Mouse (Mus musculus): ENCODE measurements around the gene Ankrd34a. TPM values are rescaled to one million over a fixed set of nuclear protein-coding genes. Genes with fewer than 3 reads are reported as not detected.

The Ankrd34a gene
- polyA plus RNA-seq, 1 experiment = 5.1 TPM

DNA sequence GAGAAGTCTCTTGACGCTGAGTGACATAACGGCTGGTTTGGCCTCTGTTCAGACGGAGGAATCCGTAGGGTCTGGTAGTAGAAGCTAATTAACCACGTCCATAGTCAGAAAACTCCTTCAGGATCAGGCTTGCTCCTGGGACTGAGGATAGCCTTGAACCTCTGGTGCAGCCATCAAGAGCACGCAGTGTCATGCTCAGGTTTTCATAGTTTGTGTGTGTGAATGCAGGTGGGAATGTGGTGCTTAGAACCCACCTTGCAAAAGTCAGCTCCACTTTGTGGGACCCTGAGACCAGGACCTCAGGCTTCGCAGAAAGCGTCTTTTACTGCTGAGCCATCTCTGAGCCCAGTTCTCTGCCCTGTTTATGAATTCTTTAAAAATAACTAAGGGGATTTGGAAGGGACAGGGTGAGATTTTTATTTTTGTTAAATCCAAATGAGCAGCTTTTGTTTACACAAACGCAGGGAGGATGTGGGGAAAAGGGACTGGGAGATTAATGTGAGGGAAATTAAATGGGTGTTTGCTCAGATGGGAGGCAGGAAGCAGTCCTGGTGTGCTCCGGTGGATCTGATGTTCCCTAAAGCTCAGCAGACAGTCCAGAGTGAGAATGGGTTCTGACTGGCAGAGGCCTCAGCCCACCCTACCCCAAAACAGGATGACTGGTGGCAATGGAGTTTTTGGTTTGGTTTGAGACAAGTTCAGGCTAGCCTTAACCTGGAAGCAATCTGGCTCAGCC, 34.3 kb upstream of the Ankrd34a start:
- no peak overlapping the region for H3K4me3 ChIP-seq (ENCODE audit: insufficient read depth, low read length)
- H3K27ac ChIP-seq (ENCODE audit: insufficient read depth, low read length) = no peak overlapping the region
- peaks cover 12% of the 10 kb centered on the region for H3K4me1 ChIP-seq (ENCODE audit: control insufficient read depth, insufficient read depth, low read length)

DNA sequence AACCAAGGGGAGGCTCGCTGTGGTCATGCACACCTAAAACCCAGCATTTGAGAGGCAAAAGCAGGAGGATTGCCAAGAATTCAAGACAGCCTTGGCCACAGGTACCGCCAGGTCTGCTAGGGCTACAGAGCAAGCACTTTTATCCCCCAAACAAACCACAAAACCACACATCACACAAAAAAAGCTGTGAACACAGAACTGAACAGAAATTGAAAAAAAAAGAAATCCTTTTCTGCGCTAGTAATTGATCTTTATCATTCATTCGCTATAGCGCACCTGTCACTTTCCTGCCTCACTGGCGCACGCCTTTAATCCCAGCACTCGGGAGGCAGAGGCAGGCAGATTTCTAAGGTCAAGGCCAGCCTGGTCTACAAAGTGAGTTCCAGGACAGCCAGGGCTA, 33.2 kb upstream of the Ankrd34a start:
- no peak overlapping the region for H3K27ac ChIP-seq (ENCODE audit: insufficient read depth, low read length)

More for the DNA sequence above, 34.3 kb upstream of the Ankrd34a start:
- TF ChIP-seq CTCF (IDR thresholded peaks at IDR 0.05; ENCODE audit: borderline replicate concordance, insufficient read depth, low read length) (no peak), POLR2A (IDR thresholded peaks at IDR 0.05; ENCODE audit: low read depth, low read length) (peak; percentile 43; the same call in 1 of the 2 replicates)

DNA sequence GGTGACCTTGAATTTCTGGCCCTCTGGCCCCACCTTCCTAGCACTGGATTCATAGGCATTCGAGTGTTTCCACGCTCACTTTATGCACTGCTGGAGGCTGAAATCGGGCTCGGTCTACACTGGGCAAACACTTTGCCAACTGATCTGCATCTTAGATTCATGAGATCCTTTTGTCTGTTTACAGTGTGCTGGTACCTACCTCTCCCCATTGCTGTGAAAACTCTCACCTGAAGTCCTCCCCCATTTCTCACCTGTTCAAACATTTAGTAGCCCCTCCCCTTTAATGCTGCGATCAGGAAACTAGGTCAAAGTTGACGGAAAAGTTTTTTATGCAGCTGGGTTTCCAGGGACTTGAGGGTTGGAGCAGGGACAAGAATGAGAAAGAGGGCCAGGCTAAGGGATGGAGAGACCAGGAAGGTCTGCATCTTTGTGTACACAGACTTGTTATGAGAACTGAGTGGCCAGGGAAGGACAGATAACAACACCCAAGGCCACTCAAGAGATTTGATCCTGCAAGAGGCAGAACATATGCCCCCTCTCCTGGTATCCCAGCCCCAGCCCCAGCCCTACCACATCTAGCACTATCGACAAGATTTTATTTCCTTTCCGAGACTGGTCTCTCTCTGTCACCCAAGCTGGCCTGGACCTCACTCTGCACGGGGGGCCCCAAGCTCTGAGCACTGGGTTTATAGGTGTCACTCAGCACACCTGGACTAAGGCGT, 32.4 kb upstream of the Ankrd34a start:
- Histone ChIP-seq H3K27ac (ENCODE audit: insufficient read depth, low read length) (no peak overlapping the region), H3K4me3 (ENCODE audit: insufficient read depth, low read length) (no peak overlapping the region), H3K4me1 (ENCODE audit: control insufficient read depth, insufficient read depth, low read length) (peaks cover 12% of the 10 kb centered on the region)
- TF ChIP-seq CTCF (IDR thresholded peaks at IDR 0.05; ENCODE audit: borderline replicate concordance, insufficient read depth, low read length) (no peak), POLR2A (IDR thresholded peaks at IDR 0.05; ENCODE audit: low read depth, low read length) (no peak)

More for the DNA sequence above, 33.2 kb upstream of the Ankrd34a start:
- Histone ChIP-seq H3K4me1 (ENCODE audit: control insufficient read depth, insufficient read depth, low read length) (peaks cover 12% of the 10 kb centered on the region), H3K4me3 (ENCODE audit: insufficient read depth, low read length) (no peak overlapping the region)
- TF ChIP-seq CTCF (IDR thresholded peaks at IDR 0.05; ENCODE audit: borderline replicate concordance, insufficient read depth, low read length) (no peak), POLR2A (IDR thresholded peaks at IDR 0.05; ENCODE audit: low read depth, low read length) (no peak)

DNA sequence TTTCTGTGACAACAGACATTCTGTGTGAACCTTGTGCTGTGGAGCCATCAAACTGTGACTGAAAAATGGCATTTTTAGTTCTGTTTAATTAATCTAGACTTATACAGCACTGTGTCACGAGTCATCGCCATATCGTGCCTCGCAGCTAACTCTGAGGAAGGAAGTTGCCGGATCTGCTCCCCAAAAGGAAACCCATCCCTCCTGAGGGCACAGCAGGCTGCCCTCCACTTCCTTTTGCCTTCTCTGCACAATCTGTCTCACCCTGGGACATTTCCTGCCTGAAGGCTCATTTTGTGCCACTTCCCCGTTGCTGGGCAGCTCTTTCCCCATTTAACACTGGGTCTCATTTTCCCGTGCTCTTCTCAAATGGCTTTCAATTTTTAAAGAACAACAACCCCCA, 31.8 kb upstream of the Ankrd34a start:
- peaks cover 12% of the 10 kb centered on the region for H3K4me1 ChIP-seq (ENCODE audit: control insufficient read depth, insufficient read depth, low read length)
- TF ChIP-seq CTCF (IDR thresholded peaks at IDR 0.05; ENCODE audit: borderline replicate concordance, insufficient read depth, low read length) = no peak
- no peak for TF ChIP-seq POLR2A (IDR thresholded peaks at IDR 0.05; ENCODE audit: low read depth, low read length)
- no peak overlapping the region for H3K4me3 ChIP-seq (ENCODE audit: insufficient read depth, low read length)
- no peak overlapping the region for H3K27ac ChIP-seq (ENCODE audit: insufficient read depth, low read length)

DNA sequence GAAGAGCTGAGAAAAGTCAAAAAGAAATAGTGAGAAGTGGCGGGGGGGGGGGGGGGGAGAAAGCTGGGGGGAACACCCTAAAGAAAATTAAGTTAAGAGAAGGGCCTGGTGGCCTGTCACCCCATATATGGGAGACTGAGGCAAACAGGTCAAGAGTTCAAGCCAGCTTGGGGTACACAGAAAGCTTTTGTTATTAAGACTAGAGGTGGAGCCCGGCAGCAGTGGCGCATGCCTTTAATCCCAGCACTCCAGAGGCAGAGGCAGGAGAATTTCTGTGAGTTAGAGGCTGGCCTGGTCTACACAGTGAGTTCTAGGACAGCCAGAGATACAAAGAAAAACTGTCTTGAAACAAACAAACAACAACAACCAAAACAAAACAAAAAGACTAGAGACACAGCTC, 31.3 kb upstream of the Ankrd34a start:
- no peak overlapping the region for H3K27ac ChIP-seq (ENCODE audit: insufficient read depth, low read length)
- H3K4me3 ChIP-seq (ENCODE audit: insufficient read depth, low read length) = no peak overlapping the region
- H3K4me1 ChIP-seq (ENCODE audit: control insufficient read depth, insufficient read depth, low read length) = peaks cover 8% of the 10 kb centered on the region
- TF ChIP-seq CTCF (IDR thresholded peaks at IDR 0.05; ENCODE audit: borderline replicate concordance, insufficient read depth, low read length) = no peak
- no peak for TF ChIP-seq POLR2A (IDR thresholded peaks at IDR 0.05; ENCODE audit: low read depth, low read length)

DNA sequence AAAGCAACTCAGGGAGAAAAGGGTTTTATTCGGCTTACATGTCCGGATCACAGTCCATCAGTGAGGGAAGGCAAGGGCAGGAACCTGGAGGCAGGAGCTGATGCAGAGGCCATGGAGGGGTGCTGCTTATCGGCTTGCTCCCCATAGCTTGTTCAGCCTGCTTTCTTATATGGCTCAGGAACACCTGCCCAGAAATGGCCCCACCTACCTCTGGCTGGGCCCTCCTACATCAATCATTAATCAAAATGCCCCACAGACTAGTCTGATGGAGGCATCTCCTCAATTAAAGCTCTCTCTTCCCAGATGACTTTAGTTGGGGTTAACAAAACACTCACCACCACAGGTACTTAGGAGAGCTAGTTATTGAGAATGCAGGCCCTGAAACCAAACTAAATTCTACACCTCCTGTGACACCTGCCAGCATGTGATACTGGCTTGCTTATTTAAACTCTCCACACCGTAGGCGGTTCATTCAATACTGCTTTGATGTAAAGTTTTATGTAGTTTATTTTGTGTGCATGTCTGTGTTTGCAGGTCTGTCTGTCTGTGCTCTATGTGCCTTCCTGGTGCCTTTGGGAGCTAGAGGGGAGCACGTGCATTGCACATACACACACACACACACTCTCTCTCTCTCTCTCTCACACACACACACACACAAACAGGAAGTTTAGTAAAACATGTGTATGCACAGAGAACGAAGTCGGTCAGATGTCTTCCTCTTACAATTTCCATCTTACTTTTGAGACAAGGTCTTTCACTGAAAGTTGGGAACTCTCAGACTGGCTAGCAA, 29.6 kb upstream of the Ankrd34a start:
- Histone ChIP-seq H3K4me3 (ENCODE audit: insufficient read depth, low read length) (no peak overlapping the region), H3K27ac (ENCODE audit: insufficient read depth, low read length) (no peak overlapping the region), H3K4me1 (ENCODE audit: control insufficient read depth, insufficient read depth, low read length) (peaks cover 5% of the 10 kb centered on the region)
- TF ChIP-seq CTCF (IDR thresholded peaks at IDR 0.05; ENCODE audit: borderline replicate concordance, insufficient read depth, low read length) (no peak), POLR2A (IDR thresholded peaks at IDR 0.05; ENCODE audit: low read depth, low read length) (no peak)

DNA sequence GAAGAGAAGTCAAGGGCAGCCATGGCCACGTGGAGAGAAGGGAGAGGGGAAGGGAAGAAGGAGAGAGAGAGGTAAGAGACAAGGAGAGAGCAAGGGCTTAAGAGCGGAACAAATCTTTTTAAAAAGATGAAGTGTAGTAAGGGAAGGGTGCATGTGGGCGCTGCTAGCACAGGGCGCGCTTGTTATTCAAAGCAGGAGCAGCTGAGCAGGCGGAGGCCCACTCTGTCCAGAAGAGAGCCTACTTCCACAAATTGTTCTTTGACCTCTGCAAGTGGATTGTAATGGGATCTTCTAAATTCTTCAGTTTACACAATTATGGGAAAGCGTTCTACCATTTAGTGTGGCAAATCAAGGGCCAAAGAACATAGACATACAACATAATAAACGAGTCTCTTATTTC, 27.8 kb upstream of the Ankrd34a start:
- peaks cover 5% of the 10 kb centered on the region for H3K4me1 ChIP-seq (ENCODE audit: control insufficient read depth, insufficient read depth, low read length)
- no peak overlapping the region for H3K4me3 ChIP-seq (ENCODE audit: insufficient read depth, low read length)
- no peak overlapping the region for H3K27ac ChIP-seq (ENCODE audit: insufficient read depth, low read length)
- TF ChIP-seq CTCF (IDR thresholded peaks at IDR 0.05; ENCODE audit: borderline replicate concordance, insufficient read depth, low read length) (no peak), POLR2A (IDR thresholded peaks at IDR 0.05; ENCODE audit: low read depth, low read length) (no peak)

DNA sequence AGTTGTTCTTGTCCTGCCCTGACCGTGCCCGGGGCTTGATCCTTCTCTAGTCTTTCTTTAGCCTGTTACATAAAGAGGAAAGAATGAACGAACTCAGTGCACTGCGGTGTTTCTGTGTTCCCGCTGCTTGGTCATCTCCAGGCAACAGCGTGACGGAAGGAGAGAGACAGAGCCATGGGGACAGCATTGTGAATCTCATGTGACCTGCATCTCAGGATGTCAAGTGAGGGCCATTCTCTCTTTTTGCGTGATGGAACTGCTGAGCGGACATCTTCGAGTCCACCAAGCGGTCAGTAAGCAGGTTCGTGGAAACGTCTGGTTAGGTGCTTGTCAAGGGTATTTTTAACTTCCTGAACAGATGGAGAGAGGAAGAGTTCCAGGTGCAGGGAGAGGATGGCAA, 26.9 kb upstream of the Ankrd34a start:
- no peak for TF ChIP-seq POLR2A (IDR thresholded peaks at IDR 0.05; ENCODE audit: low read depth, low read length)
- no peak for TF ChIP-seq CTCF (IDR thresholded peaks at IDR 0.05; ENCODE audit: borderline replicate concordance, insufficient read depth, low read length)
- H3K27ac ChIP-seq (ENCODE audit: insufficient read depth, low read length) = no peak overlapping the region
- H3K4me1 ChIP-seq (ENCODE audit: control insufficient read depth, insufficient read depth, low read length) = no peaks in the 10 kb centered on the region
- no peak overlapping the region for H3K4me3 ChIP-seq (ENCODE audit: insufficient read depth, low read length)

DNA sequence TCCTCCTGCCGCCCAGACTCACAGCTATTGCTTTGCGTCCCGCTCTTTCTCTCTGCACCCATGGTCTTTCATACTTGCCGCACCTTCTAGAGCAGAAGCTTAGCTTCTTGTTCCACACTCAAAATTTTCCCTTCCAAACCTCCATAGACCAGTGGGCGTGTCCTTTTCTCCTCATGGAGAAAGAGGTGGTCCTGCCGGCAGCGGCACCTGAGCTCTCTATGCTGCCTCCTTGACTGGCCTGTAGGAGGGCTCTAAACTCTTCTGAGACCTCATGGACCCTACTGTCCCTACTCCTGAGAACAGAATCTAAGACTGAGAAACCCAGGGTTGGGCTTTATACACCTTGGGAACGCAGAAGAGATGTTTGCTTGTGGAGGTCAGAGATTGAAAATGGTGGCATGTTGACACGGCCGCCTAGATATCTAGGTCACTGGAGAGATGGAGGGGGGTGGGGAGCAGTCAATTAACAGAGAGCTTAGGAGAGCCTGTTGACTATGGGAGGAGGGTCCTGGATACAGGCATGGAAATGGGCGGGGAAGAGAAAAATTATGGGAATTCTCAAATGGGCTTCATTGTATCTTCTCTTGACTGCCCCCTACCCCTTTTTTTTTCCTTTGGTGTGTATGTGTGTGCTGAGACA, 26.4 kb upstream of the Ankrd34a start:
- Histone ChIP-seq H3K4me3 (ENCODE audit: insufficient read depth, low read length) (no peak overlapping the region), H3K4me1 (ENCODE audit: control insufficient read depth, insufficient read depth, low read length) (no peaks in the 10 kb centered on the region), H3K27ac (ENCODE audit: insufficient read depth, low read length) (no peak overlapping the region)
- TF ChIP-seq CTCF (IDR thresholded peaks at IDR 0.05; ENCODE audit: borderline replicate concordance, insufficient read depth, low read length) = no peak
- no peak for TF ChIP-seq POLR2A (IDR thresholded peaks at IDR 0.05; ENCODE audit: low read depth, low read length)
